Mouse (Mus musculus) olfactory bulb, adult 2 months (tissue): Measurements from ENCODE around the gene Slc12a3.

ENCODE experiments used
- CTCF ChIP-seq: fragments of 200-500 bp; IDR thresholded peaks from 2 replicates; pipeline ENCODE4 v1.5.1; 2012; ENCODE audit warnings: low read depth, mild to moderate bottlenecking, low read length, moderate library complexity; ENCODE audit not compliant: insufficient read depth
- POLR2A ChIP-seq: fragments of 200-500 bp; IDR thresholded peaks from 2 replicates; pipeline ENCODE4 v1.6.1; 2012; ENCODE audit warnings: mild to moderate bottlenecking, low read depth, low read length, moderate library complexity; ENCODE audit not compliant: insufficient read depth

- TF ChIP-seq POLR2A (no peak), CTCF (no peak)
These were observed 28.2 kb upstream of the Slc12a3 start for GRCm38 (mm10) chr8:94300809-94301208.
